Mouse (Mus musculus) liver, embryonic 14.5 days (tissue): ENCODE results near the gene Slc5a1.

ENCODE experiments used
- CTCF ChIP-seq: IDR thresholded peaks from 2 replicates; pipeline ENCODE4 v1.5.1; 2016; ENCODE audit warnings: antibody characterized with exemption, low read depth, control low read depth
- EP300 ChIP-seq: IDR thresholded peaks from 2 replicates; pipeline ENCODE4 v1.6.1; 2016; ENCODE audit warnings: antibody characterized with exemption, low read depth

- TF ChIP-seq EP300, result no peak
- TF ChIP-seq CTCF, result no peak
Measured at GRCm38 (mm10) chr5:33202516-33203170, 98.6 kb downstream of the Slc5a1 start.
